Mouse (Mus musculus) liver, embryonic 12.5 days (tissue): ENCODE results near the gene Gm9844. TPM values are rescaled to one million over a fixed set of nuclear protein-coding genes. Genes with fewer than 3 reads are reported as not detected.
"Not testable (repeated sequence)": the region's sequence is repeated elsewhere in the genome, so short reads cannot be mapped to it uniquely, and the experiment has no call there.

Experiments
- ATAC-seq: fragments of 200-750 bp; cut with Nextera tagmentation; 2 replicates; pipeline ENCODE4 v1.8.0; 2017; ENCODE audit warnings: moderate number of reproducible peaks, mild to moderate bottlenecking, moderate library complexity
- H3K27ac ChIP-seq: fragments of 300-500 bp; sonication (generic); 2 replicates; pipeline ENCODE4 v1.5.1; 2016; ENCODE audit warnings: mild to moderate bottlenecking
- H3K27me3 ChIP-seq: fragments of 300-500 bp; sonication (generic); replicated peaks from 2 replicates; pipeline ENCODE4 v1.6.1; 2016; ENCODE audit warnings: mild to moderate bottlenecking, moderate library complexity
- H3K36me3 ChIP-seq: fragments of 300-500 bp; sonication (generic); 2 replicates; pipeline ENCODE4 v1.6.1; 2016; ENCODE audit warnings: mild to moderate bottlenecking, moderate library complexity
- H3K4me1 ChIP-seq: fragments of 300-500 bp; sonication (generic); 2 replicates; pipeline ENCODE4 v1.6.1; 2016
- H3K4me2 ChIP-seq: fragments of 300-500 bp; sonication (generic); 2 replicates; pipeline ENCODE4 v1.6.1; 2016; ENCODE audit warnings: mild to moderate bottlenecking, moderate library complexity
- H3K4me3 ChIP-seq: fragments of 300-500 bp; sonication (generic); 2 replicates; pipeline ENCODE4 v1.5.1; 2016; ENCODE audit warnings: mild to moderate bottlenecking, moderate library complexity
- H3K9ac ChIP-seq: fragments of 300-500 bp; sonication (generic); 2 replicates; pipeline ENCODE4 v1.6.1; 2016; ENCODE audit warnings: mild to moderate bottlenecking, moderate library complexity
- H3K9me3 ChIP-seq: fragments of 300-500 bp; sonication (generic); replicated peaks from 2 replicates; pipeline ENCODE4 v1.6.1; 2016; ENCODE audit warnings: mild to moderate bottlenecking, moderate library complexity
- WGBS: fragments of 180-500 bp; shearing (Covaris S2); methylation state at CpG from one replicate; pipeline ENCODE4 v1.1.7; 2016; ENCODE audit not compliant: insufficient replicate concordance; 5-methylcytosine and 5-hydroxymethylcytosine counted together
- polyA plus RNA-seq: library from polyadenylated mRNA; unstranded; fragments of >200 nt; fragmentation: Nextera tagmentation; extraction: Ambion mirVana; gene quantifications from 2 replicates; pipeline ENCODE4 v1.2.1, GENCODE M21; 2016

Gm9844 gene
- 3.0 and 3.4 TPM in 2 replicates for polyA plus RNA-seq

GRCm38 (mm10) chr7:24861913-24862312, at the start of gene Gm9844:
TSS of gene Gm9844 (plus strand) at chr7:24862213.
- no peaks in the 10 kb centered on the region for H3K9me3 ChIP-seq
- peak within 1 kb of the TSS; percentile 56 for H3K27ac ChIP-seq
- H3K36me3 ChIP-seq = no peaks in the 10 kb centered on the region
- WGBS = 69% methylated on average over 7 of the region's 7 CpGs
- ATAC-seq = no peak
- no peak within 1 kb of the TSS for H3K4me2 ChIP-seq
- H3K4me1 ChIP-seq = peaks cover 58% of the 10 kb centered on the region
- H3K4me3 ChIP-seq = no peak within 1 kb of the TSS
- peaks cover 13% of the 10 kb centered on the region for H3K27me3 ChIP-seq
- H3K9ac ChIP-seq = no peak within 1 kb of the TSS

DNA sequence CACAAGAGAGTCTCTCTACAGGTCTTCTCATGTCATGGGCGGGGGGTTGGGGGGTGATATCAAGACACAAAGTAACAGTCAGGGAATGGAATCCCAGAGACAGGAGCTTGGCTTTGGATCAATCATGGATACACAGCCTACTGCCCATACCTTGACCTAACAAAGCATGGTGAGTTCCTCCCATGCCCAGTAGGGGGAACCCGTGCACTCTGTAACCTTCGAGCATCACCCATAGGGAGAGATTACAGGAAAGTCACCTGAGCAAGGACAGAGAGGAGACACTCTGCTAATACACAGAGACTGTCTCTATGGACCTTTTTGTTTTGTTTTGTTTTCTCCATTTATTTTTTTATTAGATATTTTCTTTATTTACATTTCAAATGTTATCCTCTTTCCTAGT, 44.5 kb upstream of the Gm9844 start:
- WGBS = 3% methylated on average over 3 of the region's 3 CpGs
- peak; percentile 57; the same call in 1 of the 2 replicates for ATAC-seq
- Histone ChIP-seq H3K36me3 (no peaks in the 10 kb centered on the region), H3K4me3 (no peak overlapping the region), H3K4me1 (no peaks in the 10 kb centered on the region), H3K27ac (no peak overlapping the region), H3K27me3 (no peaks in the 10 kb centered on the region; the same call in 1 of the 2 replicates), H3K9me3 (no peaks in the 10 kb centered on the region), H3K4me2 (no peak overlapping the region), H3K9ac (no peak overlapping the region)

- Histone ChIP-seq H3K27ac (no peak overlapping the region), H3K9me3 (no peaks in the 10 kb centered on the region)
- WGBS = 26% methylated on average over 7 of the region's 7 CpGs
Observed at GRCm38 (mm10) chr7:24824452-24824851, 37.6 kb upstream of the Gm9844 start.

GRCm38 (mm10) chr7:24827181-24827580, 34.8 kb upstream of the Gm9844 start:
- no peaks in the 10 kb centered on the region for H3K4me1 ChIP-seq
- no peaks in the 10 kb centered on the region for H3K36me3 ChIP-seq
- no peak for ATAC-seq
- H3K27ac ChIP-seq = no peak overlapping the region
- H3K4me3 ChIP-seq = no peak overlapping the region
- H3K4me2 ChIP-seq = no peak overlapping the region
- H3K27me3 ChIP-seq = no peaks in the 10 kb centered on the region; the same call in 1 of the 2 replicates
- 79% methylated on average over 4 of the region's 4 CpGs for WGBS
- H3K9ac ChIP-seq = no peak overlapping the region
- no peaks in the 10 kb centered on the region for H3K9me3 ChIP-seq

More at GRCm38 (mm10) chr7:24824452-24824851, 37.6 kb upstream of the Gm9844 start:
- Histone ChIP-seq H3K36me3 (no peaks in the 10 kb centered on the region), H3K9ac (no peak overlapping the region), H3K4me1 (no peaks in the 10 kb centered on the region), H3K4me2 (no peak overlapping the region), H3K27me3 (no peaks in the 10 kb centered on the region; the same call in 1 of the 2 replicates), H3K4me3 (no peak overlapping the region)
- ATAC-seq = no peak

DNA sequence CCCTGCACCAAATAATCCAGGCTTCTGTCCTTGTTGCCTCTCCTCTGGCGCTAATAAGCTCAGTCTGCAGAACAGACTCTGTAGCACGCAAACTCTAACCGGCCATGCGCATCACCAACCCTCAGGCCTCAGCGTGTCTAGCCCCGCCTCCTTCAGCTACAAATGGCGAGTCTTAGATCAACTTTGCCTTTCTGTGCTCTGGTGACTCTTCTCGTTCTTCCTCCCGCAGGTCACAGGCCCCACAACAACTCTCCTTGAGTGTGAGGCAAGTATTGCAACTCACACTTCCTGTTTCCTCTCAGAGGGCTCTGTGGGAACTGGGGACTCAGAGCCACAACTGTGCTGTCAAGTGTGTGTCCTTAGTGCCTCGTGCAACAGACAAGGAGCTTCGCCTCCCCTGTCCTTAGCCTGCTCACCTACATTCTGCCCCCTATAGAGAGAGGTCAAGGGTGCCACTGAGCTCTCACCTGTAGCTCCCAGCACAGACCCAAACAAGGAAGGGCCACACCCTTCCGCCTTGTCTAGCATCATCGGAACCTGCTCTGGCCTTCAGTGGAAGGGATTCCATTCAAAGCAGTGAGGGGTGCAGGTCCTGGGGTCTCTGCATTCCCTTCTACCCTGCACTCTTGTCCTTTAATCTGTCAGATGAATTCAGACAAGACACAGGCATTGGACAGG, 23.1 kb upstream of the Gm9844 start:
- not testable (repeated sequence) for H3K4me2 ChIP-seq, H3K4me3 ChIP-seq, H3K27me3 ChIP-seq, H3K27ac ChIP-seq, H3K9me3 ChIP-seq, H3K36me3 ChIP-seq, H3K9ac ChIP-seq, H3K4me1 ChIP-seq
- 44% methylated on average over 13 of the region's 13 CpGs for WGBS
- ATAC-seq = peak; percentile 30; the same call in 1 of the 2 replicates

- Histone ChIP-seq H3K36me3 (no peaks in the 10 kb centered on the region), H3K9ac (no peak overlapping the region), H3K9me3 (no peaks in the 10 kb centered on the region), H3K4me1 (0 out of 2 replicates have a peak, but pooled peaks cover 8% of the 10 kb centered on the region), H3K4me2 (no peak overlapping the region), H3K27me3 (no peaks in the 10 kb centered on the region; the same call in 1 of the 2 replicates), H3K27ac (no peak overlapping the region), H3K4me3 (no peak overlapping the region)
- ATAC-seq = peak; percentile 21; the same call in 1 of the 2 replicates
- 42% methylated on average over 8 of the region's 8 CpGs for WGBS
Observed at GRCm38 (mm10) chr7:24839410-24839808, 22.6 kb upstream of the Gm9844 start.

DNA sequence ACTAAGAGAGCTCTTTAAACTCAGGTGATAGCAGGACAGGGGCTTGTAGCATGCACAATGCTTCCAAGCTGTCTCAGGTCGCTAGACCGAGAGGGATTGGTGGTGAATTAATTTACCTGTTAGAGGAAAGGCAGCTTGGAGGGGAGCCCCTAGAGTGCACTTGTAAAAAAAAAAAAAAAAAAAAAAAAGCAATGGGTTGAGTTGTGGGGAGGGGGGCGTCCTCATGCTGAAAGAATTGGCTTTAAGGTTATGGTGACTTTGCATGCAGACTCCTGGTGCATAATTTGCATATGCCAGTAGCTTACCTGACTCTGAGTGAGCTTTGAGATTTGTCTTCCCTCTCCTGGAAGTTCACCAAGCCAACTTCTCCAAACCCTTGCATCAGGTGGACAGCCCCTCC, 21.7 kb upstream of the Gm9844 start:
- Histone ChIP-seq H3K4me1 (peaks cover 11% of the 10 kb centered on the region), H3K9me3 (no peaks in the 10 kb centered on the region), H3K27me3 (no peaks in the 10 kb centered on the region; the same call in 1 of the 2 replicates), H3K4me3 (no peak overlapping the region), H3K4me2 (no peak overlapping the region), H3K27ac (no peak overlapping the region), H3K9ac (no peak overlapping the region), H3K36me3 (no peaks in the 10 kb centered on the region)
- no peak for ATAC-seq
- WGBS = 42% methylated on average over 3 of the region's 3 CpGs

GRCm38 (mm10) chr7:24841009-24841408, 21.0 kb upstream of the Gm9844 start:
- Histone ChIP-seq H3K36me3 (no peaks in the 10 kb centered on the region), H3K4me1 (peaks cover 18% of the 10 kb centered on the region), H3K9ac (no peak overlapping the region), H3K27me3 (no peaks in the 10 kb centered on the region; the same call in 1 of the 2 replicates), H3K4me3 (no peak overlapping the region), H3K27ac (no peak overlapping the region), H3K9me3 (no peaks in the 10 kb centered on the region), H3K4me2 (no peak overlapping the region)
- 65% methylated on average over 4 of the region's 4 CpGs for WGBS
- no peak for ATAC-seq

- Histone ChIP-seq H3K36me3 (no peaks in the 10 kb centered on the region), H3K27ac (no peak overlapping the region), H3K9ac (no peak overlapping the region), H3K27me3 (no peaks in the 10 kb centered on the region), H3K4me3 (no peak overlapping the region), H3K4me1 (peaks cover 31% of the 10 kb centered on the region), H3K9me3 (no peaks in the 10 kb centered on the region), H3K4me2 (no peak overlapping the region)
- no peak for ATAC-seq
- 47% methylated on average over 5 of the region's 5 CpGs for WGBS
Observed at GRCm38 (mm10) chr7:24844144-24844543, 17.9 kb upstream of the Gm9844 start.

- Histone ChIP-seq H3K9ac (no peak overlapping the region), H3K36me3 (no peaks in the 10 kb centered on the region), H3K4me2 (no peak overlapping the region), H3K27ac (no peak overlapping the region), H3K27me3 (no peaks in the 10 kb centered on the region), H3K4me3 (no peak overlapping the region), H3K9me3 (no peaks in the 10 kb centered on the region), H3K4me1 (peaks cover 36% of the 10 kb centered on the region)
- 75% methylated on average over 9 of the region's 9 CpGs for WGBS
- ATAC-seq = no peak
Observed at GRCm38 (mm10) chr7:24845181-24845580, 16.8 kb upstream of the Gm9844 start.

GRCm38 (mm10) chr7:24845713-24846112, 16.3 kb upstream of the Gm9844 start:
- peak overlapping the region; percentile 43 for H3K4me2 ChIP-seq
- WGBS = 5% methylated on average over 6 of the region's 6 CpGs
- peak overlapping the region; percentile 18; the same call in 1 of the 2 replicates for H3K27ac ChIP-seq
- ATAC-seq = peak; percentile 77
- peaks cover 41% of the 10 kb centered on the region for H3K4me1 ChIP-seq
- no peak overlapping the region for H3K9ac ChIP-seq
- no peaks in the 10 kb centered on the region for H3K9me3 ChIP-seq
- H3K36me3 ChIP-seq = no peaks in the 10 kb centered on the region
- H3K27me3 ChIP-seq = no peaks in the 10 kb centered on the region
- no peak overlapping the region for H3K4me3 ChIP-seq

DNA sequence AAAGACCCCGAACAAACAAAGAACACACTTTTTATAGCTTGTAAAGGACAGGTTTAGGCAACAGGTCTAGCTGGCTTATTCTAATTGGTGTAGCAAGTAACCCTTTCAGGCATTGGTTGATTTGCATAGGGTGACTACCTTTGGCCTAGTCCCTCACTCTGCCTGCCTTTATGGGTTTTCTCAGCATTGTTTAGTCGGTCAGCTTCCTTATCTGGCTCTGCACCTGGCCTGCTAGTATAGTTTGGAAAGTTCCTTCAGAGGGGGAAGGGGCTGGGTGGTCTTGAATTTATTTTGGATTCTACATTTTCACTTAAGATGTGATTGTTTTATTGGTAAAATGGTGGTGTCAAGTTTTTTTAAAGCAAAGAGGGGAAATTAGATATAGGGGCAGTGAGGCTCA, 15.4 kb upstream of the Gm9844 start:
- not testable (repeated sequence) for H3K4me3 ChIP-seq, H3K9me3 ChIP-seq, ATAC-seq, H3K4me2 ChIP-seq, H3K36me3 ChIP-seq, H3K27me3 ChIP-seq
- H3K27ac ChIP-seq = peak overlapping the region; percentile 18; the same call in 1 of the 2 replicates
- peak overlapping the region; percentile 23; the same call in 1 of the 2 replicates for H3K9ac ChIP-seq
- H3K4me1 ChIP-seq = peaks cover 50% of the 10 kb centered on the region
- 23% methylated on average over 2 of the region's 2 CpGs for WGBS
